Mouse (Mus musculus): ENCODE results near the gene Manba.
A peak's percentile ranks its signal among the peaks of the same experiment; 100 is the strongest.
"Not testable (repeated sequence)": the region's sequence is repeated elsewhere in the genome, so short reads cannot be mapped to it uniquely, and the experiment has no call there.

The Manba gene

GRCm38 (mm10) chr3:135487803-135488202 lies 2.4 kb downstream of the Manba start:
- DNase-seq: no peak

DNA sequence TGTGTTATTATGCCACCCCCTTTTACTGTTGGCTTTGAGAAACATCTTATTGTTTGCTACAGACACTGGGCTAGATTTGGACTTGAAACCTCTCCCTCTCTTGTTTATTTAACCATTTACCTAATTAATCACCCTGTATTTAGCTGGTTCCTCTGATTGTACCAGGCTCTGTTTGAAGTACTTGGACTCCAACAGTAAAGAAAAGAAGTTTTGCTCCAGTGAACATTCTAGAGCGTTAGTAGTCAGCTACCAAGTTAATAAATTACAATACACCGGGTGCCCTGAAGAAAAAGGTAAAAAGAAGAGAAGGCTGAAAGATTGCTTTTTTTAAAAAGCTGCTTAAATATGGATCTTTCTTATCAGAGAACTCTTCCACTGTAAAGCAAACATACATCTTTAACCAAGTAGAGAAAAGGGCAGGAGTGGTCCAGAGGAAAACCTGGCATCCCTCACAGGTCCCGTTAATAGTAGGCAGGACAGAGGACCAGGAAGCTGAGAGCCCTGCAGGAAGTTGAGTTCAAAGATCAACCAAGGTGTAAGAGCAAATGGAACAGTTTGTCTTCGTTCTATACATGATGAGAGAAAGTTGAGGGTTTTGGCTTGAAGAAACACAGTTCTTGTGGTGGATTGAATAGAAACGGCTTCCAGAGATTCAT lies 4.6 kb downstream of the Manba start:
- DNase-seq: no peak

DNA sequence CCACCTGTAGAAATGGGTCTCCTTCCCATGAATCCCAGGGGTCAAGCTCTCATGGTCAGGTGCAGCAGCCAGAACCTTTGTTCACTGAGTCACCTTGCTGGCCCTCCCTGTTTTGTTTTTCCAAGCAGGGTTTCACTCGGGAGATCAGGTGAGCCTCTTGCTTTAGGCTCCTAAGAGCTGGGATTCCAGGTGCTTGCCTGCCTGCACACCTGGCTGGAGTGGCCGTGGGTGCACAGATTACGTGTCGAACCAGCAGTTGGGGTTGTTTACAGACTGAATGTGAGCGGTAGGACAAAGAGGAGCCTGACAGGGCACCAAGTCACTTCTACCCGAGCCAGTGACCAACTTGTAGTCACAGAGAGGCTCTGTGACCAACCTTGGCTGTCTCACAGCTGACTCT lies 5.7 kb downstream of the Manba start:
- DNase-seq: no peak

DNA sequence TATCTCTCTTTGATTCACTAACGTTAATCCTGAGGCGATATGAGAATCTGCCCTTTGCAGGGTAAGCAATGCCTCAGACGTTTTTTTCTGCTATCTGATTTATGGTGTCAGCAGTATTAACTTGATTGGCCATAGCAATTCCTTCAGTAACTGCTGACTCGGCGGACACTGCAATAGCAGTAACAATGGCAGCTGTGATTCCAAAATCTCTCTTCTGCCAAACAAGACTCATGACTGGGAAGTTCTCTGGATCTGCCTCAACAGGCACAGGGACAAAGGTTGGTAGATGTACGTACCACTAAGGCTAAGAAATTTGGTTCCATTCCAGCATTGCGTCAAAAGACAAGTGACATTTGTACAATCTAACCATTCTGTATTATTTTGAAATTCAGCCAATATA lies 7.9 kb downstream of the Manba start:
- not testable (repeated sequence) for DNase-seq

DNA sequence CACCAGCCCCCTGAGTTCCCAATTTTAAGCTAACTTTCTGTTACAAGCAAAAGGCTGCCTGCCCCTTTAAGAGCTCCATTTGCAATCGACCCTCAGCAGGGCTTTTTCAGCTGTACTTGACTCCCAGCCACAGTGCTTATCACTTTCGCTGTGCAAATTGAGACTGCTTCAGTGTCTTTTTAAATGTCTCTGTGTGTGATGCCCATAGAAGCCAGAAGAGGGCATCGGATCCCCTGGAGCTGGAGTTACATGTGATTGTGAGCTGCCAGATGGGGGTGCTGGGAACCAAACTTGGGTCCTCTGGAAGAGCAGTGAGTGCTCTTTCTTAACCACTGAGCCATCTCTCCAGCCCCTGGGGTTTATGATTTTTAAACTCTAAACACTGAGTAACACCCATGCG lies 12.5 kb downstream of the Manba start:
- DNase-seq: not testable (repeated sequence)

GRCm38 (mm10) chr3:135498891-135499290 lies 13.5 kb downstream of the Manba start:
- DNase-seq: no peak

- no peak for DNase-seq
These were observed 17.7 kb downstream of the Manba start for GRCm38 (mm10) chr3:135503160-135503559.

GRCm38 (mm10) chr3:135505369-135505909 lies 20.0 kb downstream of the Manba start:
- peak; percentile 84 for DNase-seq

GRCm38 (mm10) chr3:135505916-135506482 lies 20.6 kb downstream of the Manba start:
- no peak for DNase-seq

DNA sequence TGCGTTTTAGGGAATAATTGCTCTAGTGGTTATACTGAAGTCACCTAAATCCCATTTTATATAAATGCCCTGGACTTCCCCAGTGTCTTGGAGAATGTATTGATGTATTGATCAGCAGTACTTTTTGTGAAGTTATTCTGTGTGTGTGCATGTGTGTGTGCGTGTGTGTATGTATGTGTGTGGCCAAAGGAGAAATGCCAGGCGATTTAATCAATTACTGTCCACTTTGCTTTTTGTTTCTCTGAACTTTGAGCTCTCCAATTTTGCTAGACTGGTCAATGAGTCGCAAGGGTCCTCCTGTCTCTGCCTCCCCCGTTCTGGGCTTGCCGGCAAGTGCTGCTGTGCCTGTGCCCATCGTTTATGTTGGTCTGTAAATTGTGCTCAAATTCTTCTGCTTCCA lies 22.1 kb downstream of the Manba start:
- DNase-seq: no peak

GRCm38 (mm10) chr3:135508191-135508590 lies 22.8 kb downstream of the Manba start:
- DNase-seq: no peak

GRCm38 (mm10) chr3:135510372-135510771 lies 25.0 kb downstream of the Manba start:
- no peak for DNase-seq

- peak; percentile 38 for DNase-seq
These were observed 26.3 kb downstream of the Manba start for GRCm38 (mm10) chr3:135511683-135512082.

DNA sequence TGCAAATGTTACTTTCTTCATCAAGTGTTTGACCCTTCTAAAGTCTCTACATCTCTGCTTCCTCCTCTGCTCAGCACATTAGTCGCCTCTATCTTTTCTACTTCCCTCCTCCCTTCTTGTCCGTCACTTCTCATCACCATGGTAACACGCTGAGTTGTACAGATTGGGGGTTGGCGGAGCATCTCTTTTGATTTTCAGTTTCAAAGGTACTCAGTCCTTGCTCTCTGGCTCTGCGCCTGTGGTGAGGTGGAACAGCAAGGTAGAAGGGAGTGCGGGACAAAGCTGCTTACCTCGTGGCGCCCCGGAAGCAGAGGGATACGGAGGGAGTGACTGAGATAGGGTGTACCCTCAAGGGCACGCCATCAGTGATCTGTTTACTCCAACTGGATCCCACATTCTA lies 27.9 kb downstream of the Manba start:
- DNase-seq: no peak

- DNase-seq: no peak
These were observed 28.5 kb downstream of the Manba start for GRCm38 (mm10) chr3:135513800-135514425.

DNA sequence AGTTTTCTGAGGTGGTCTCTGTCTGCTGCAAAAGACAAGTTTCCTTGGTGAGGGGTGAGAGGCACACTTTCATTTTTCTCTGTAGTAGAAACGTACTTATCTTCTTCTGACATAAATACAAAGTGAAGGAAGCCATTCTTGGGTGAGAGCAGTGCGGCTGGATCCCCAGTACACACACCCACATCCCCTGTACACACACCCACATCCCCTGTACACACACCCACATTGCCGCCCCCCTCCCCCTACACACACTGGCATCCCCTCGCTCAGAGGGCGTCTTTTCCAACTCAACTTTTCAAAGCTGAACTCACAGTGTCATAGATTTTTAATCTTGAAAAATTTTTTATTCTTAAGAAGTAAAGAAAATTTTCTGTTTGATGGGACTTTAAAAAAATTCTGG lies 29.8 kb downstream of the Manba start:
- DNase-seq: peak; percentile 56

- DNase-seq: no peak
These were observed 31.5 kb downstream of the Manba start for GRCm38 (mm10) chr3:135516891-135517290.

DNA sequence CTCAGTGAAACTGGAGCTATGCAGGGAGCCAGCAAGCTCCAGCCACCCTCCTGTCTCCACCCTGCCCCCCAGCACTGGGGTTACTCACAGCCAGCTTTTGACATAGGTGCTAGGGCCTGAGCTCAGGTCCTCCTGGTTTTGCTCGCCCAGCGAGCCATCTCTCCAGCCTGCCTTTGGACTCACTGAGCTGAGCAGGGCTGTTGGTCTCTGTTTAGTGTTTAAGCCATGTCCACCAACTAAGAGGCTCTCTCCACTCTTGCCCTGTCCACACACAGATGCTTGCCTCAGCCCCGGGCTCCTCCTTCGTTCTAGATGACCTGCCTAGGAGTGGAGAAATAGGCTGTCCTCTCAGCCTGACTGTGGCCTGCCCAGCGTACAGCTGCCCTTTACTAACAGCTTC lies 33.5 kb downstream of the Manba start:
- DNase-seq: no peak

DNA sequence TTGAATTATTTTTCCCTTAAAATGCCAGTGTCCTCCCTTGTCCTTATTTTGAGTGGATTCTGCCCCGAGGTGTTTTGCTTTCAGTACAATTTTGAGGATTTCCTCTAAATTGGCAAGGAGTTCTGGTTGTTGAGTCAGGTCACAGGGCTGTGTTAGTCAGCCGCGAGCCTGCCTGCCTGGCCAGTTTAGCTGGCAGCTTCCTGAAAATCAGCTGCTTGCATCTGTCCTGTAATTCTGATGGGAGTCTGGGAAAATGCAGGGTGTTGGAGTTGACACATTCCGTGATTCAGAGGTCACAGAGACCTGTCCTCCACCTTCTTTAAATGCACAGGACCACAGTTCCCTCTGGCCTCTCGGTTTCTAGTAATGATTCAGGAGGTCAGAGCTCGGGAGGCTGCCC lies 34.2 kb downstream of the Manba start:
- DNase-seq: no peak

DNA sequence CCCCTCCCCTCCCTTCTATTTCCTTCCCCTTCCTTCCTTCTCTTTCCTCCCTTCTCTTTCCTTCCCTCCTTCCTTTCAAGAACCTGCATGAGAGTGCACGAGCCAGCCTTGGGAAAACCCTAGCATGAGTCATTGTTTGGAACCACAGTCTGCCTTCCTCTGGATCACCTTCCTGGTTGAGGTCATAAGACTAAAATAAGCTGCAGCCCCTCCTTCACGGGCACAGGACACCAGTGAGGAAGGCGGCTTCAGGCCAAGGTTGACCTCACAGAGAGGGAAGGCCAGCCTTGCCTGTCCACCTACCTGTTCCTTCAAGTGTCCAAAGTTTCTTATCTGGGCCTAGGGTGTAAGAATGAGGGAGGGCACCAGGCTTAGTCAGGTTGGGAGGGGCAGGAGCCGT lies 36.6 kb downstream of the Manba start:
- no peak for DNase-seq

- no peak for DNase-seq
These were observed 37.4 kb downstream of the Manba start for GRCm38 (mm10) chr3:135522618-135523355.

- DNase-seq: not testable (repeated sequence)
These were observed 39.5 kb downstream of the Manba start for GRCm38 (mm10) chr3:135524900-135525299.

DNA sequence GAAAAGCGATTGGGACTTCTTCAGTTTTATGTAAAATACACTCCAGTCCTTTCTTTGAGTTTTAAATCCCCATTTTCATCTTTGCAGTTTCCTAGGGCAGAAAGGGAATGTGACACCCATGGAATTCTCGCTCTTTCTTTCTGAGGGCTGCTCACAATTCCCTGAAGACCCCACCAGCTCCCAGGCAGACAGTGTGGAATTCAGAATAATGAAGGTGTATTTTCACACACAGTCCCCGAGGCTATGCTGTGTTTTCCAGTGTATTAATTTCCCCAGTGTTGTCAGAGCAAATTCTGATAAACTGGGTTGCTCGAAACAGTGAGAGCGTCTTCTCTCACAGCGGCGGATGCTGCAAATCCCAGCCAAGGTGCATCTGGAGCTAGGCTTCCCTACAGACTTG lies 44.3 kb downstream of the Manba start:
- DNase-seq: no peak

DNA sequence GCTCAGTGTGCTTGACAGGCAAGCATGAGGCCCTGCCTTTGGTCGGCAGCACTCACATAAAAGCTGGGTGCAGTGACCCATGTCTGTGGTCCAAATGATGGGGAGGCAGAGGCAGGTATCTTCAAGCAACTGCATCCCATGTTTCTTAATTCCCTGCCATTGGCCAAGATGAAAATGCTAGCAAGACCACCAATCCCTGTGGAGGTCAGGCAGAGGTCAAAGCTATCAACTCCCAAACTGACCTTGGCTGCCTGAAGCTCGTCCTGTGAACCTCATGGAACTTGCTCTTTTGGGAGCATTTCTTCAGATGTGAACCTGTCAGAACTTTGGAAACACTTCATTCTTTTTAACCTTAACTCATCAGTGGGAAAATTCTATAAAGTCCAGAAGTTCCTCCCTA lies 46.4 kb downstream of the Manba start:
- no peak for DNase-seq

Measured in thymus, postnatal 14 days (tissue).